Mouse (Mus musculus): Measurements from ENCODE around the gene Spp2. TPM values are rescaled to one million over a fixed set of nuclear protein-coding genes. Genes with fewer than 3 reads are reported as not detected.

Gene Spp2
- polyA plus RNA-seq, 1 experiment from 2014 or later = 0.47 TPM

DNA sequence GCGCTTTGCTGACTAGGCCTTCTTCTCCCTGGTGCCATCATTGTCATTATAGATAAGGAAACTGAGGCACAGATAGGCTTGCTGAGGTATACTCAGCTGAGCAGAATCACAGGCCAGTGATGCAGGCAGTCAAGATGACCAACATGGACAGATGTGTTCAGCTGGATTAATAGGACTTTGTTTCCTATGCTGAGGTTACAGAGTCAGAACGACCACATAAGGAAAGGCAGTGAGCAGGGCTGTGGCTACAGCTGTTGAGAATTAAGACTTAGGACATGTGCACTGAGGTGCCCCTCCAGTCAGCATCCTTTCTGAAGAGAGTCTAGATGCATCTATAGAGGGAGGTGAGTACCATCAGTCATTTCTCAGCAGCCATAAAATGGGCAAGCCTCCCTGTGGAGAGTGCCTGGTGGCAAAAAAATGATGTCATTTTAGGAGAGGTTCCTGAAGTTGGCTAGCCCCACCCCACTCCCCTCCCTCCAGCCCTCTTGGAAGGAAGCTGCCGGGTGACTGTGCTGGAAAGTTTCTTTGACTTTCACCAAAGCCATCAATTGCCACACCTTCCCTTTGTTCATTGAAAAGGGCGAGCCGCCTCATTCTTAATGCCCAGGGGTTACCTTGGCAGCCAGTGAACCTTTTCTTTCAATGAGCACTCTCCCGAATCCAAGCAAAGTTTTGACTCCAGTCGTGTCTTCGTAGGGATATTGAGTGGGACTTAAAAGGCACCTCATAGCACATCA is 59.7 kb downstream of the Spp2 start:
- Histone ChIP-seq H3K4me1 (ENCODE audit: control insufficient read depth, insufficient read depth, low read length) (no peaks in the 10 kb centered on the region), H3K27me3 (ENCODE audit: control insufficient read depth, insufficient read depth, low read length) (no peaks in the 10 kb centered on the region), H3K4me2 (ENCODE audit: low read length) (no peak overlapping the region), H3K4me3 (replicated peaks; ENCODE audit: low read depth, low read length) (no peak overlapping the region), H3K36me3 (ENCODE audit: control insufficient read depth, insufficient read depth, low read length) (no peaks in the 10 kb centered on the region), H3K9ac (replicated peaks; ENCODE audit: low read length) (no peak overlapping the region), H3K27ac (replicated peaks; ENCODE audit: low read depth, low read length) (no peak overlapping the region), H3K9me3 (ENCODE audit: control insufficient read depth, low read length) (no peaks in the 10 kb centered on the region)
- DNase-seq (no peak), ATAC-seq (ENCODE audit: low FRiP score, low TSS enrichment) (no peak)
- 63% methylated on average over 8 of the region's 8 CpGs for WGBS

DNA sequence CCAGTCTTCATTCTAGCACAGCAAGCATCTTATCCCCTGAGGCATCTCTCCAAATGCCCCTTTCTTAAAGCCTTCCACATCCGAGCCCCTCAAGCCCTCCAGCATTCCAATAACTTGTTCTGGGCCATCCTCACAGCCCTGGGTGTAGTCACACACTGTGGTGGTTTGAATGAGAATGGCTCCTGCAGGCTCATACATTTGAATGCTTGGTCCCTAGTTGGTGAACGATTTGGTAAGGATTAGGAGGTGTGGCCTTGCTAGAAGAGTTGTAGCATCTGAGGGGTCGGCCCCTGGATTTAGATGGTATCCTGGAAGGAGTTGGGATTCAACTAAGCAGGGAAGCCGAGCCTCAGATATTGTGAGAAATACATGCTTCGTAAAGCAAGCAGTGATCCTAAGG is 61.1 kb downstream of the Spp2 start:
- Histone ChIP-seq H3K27me3 (ENCODE audit: control insufficient read depth, insufficient read depth, low read length) (no peaks in the 10 kb centered on the region), H3K9me3 (ENCODE audit: control insufficient read depth, low read length) (no peaks in the 10 kb centered on the region), H3K9ac (replicated peaks; ENCODE audit: low read length) (no peak overlapping the region), H3K4me2 (ENCODE audit: low read length) (no peak overlapping the region), H3K36me3 (ENCODE audit: control insufficient read depth, insufficient read depth, low read length) (no peaks in the 10 kb centered on the region), H3K27ac (replicated peaks; ENCODE audit: low read depth, low read length) (no peak overlapping the region), H3K4me3 (replicated peaks; ENCODE audit: low read depth, low read length) (no peak overlapping the region), H3K4me1 (ENCODE audit: control insufficient read depth, insufficient read depth, low read length) (no peaks in the 10 kb centered on the region)
- DNase-seq = no peak
- ATAC-seq (ENCODE audit: low FRiP score, low TSS enrichment) = no peak
- WGBS = 78% methylated on average over 5 of the region's 5 CpGs

DNA sequence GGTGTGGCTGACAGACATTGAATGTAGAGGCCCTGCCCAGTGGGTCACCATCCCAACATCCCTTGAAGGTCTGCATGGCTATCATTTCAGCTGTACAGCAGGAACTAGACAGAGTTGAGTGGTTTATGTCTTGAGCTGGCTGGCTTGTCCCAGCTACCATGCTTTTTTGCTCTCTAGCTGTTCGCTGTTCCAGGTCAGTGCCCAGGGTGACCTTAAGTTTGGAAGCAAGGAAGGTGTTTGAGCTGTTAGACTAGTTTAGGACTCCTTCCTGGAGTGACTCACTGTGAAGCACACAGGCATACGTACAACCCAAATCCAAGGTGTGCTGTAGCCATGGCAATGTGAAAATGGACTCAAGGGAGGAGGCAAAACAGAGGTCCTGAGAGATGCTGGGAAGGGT is 61.6 kb downstream of the Spp2 start:
- H3K36me3 ChIP-seq (ENCODE audit: control insufficient read depth, insufficient read depth, low read length) = no peaks in the 10 kb centered on the region

DNA sequence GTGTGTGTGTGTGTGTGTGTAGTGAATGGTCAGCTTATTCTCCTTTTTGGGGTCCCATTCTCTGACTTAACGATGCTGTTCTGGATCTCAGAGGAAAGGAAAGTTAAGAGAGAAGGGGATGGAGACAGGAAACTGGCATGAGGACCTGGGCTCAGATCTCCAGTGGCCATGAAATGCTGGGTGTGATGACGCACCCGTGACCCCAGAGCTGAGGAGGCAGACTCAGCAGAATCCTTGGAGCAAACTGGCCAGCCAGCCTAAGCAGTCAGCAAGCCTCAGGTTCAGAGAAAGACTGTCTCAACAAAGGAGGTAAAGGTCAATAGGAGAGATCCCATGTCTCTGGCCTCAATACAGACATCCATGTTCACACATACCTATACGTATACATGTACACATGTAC is 63.0 kb downstream of the Spp2 start:
- H3K4me1 ChIP-seq (ENCODE audit: control insufficient read depth, insufficient read depth, low read length) = no peaks in the 10 kb centered on the region
- no peaks in the 10 kb centered on the region for H3K9me3 ChIP-seq (ENCODE audit: control insufficient read depth, low read length)
- no peaks in the 10 kb centered on the region for H3K27me3 ChIP-seq (ENCODE audit: control insufficient read depth, insufficient read depth, low read length)
- H3K9ac ChIP-seq (replicated peaks; ENCODE audit: low read length) = no peak overlapping the region
- no peak overlapping the region for H3K4me3 ChIP-seq (replicated peaks; ENCODE audit: low read depth, low read length)
- 96% methylated on average over 4 of the region's 4 CpGs for WGBS
- ATAC-seq (ENCODE audit: low FRiP score, low TSS enrichment) (no peak), DNase-seq (no peak)
- no peaks in the 10 kb centered on the region for H3K36me3 ChIP-seq (ENCODE audit: control insufficient read depth, insufficient read depth, low read length)
- no peak overlapping the region for H3K27ac ChIP-seq (replicated peaks; ENCODE audit: low read depth, low read length)
- no peak overlapping the region for H3K4me2 ChIP-seq (ENCODE audit: low read length)

More for the DNA sequence above, 61.6 kb downstream of the Spp2 start:
- H3K4me3 ChIP-seq (replicated peaks; ENCODE audit: low read depth, low read length) = no peak overlapping the region
- WGBS = 94% methylated on average over 2 of the region's 2 CpGs
- H3K9me3 ChIP-seq (ENCODE audit: control insufficient read depth, low read length) = no peaks in the 10 kb centered on the region
- no peak overlapping the region for H3K4me2 ChIP-seq (ENCODE audit: low read length)
- no peak overlapping the region for H3K27ac ChIP-seq (replicated peaks; ENCODE audit: low read depth, low read length)
- no peak overlapping the region for H3K9ac ChIP-seq (replicated peaks; ENCODE audit: low read length)
- ATAC-seq (ENCODE audit: low FRiP score, low TSS enrichment) = no peak
- H3K27me3 ChIP-seq (ENCODE audit: control insufficient read depth, insufficient read depth, low read length) = no peaks in the 10 kb centered on the region
- no peak for DNase-seq
- H3K4me1 ChIP-seq (ENCODE audit: control insufficient read depth, insufficient read depth, low read length) = no peaks in the 10 kb centered on the region

DNA sequence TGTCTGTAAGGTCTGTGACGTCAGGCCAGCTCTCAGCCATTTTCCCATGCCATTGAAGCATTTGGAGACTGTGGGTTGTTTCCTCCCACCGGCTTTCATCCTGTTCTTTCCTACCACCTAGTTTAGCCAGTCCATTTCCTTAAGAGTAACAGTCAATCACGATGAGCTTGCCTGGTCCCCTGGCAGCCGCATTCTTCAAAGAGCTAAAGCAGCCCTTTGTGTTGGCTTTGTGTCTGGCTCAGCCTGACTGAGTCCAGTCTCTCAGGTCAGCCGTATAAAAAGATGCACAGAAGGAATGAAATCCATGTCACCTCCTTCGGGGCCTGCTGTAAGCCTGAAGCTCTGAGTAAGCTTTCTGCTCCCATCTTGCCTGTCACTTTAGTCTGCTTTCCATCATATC is 65.5 kb downstream of the Spp2 start:
- ATAC-seq (ENCODE audit: low FRiP score, low TSS enrichment) = no peak
- H3K4me1 ChIP-seq (ENCODE audit: control insufficient read depth, insufficient read depth, low read length) = no peaks in the 10 kb centered on the region
- H3K27ac ChIP-seq (replicated peaks; ENCODE audit: low read depth, low read length) = 0 out of 2 replicates have a peak overlapping the region, but pooled peaks have one; percentile 33
- DNase-seq = peak; percentile 48
- H3K4me3 ChIP-seq (replicated peaks; ENCODE audit: low read depth, low read length) = no peak overlapping the region
- no peaks in the 10 kb centered on the region for H3K9me3 ChIP-seq (ENCODE audit: control insufficient read depth, low read length)
- WGBS = 5% methylated on average over 6 of the region's 6 CpGs
- no peaks in the 10 kb centered on the region for H3K36me3 ChIP-seq (ENCODE audit: control insufficient read depth, insufficient read depth, low read length)
- no peak overlapping the region for H3K4me2 ChIP-seq (ENCODE audit: low read length)
- no peak overlapping the region for H3K9ac ChIP-seq (replicated peaks; ENCODE audit: low read length)
- H3K27me3 ChIP-seq (ENCODE audit: control insufficient read depth, insufficient read depth, low read length) = no peaks in the 10 kb centered on the region

DNA sequence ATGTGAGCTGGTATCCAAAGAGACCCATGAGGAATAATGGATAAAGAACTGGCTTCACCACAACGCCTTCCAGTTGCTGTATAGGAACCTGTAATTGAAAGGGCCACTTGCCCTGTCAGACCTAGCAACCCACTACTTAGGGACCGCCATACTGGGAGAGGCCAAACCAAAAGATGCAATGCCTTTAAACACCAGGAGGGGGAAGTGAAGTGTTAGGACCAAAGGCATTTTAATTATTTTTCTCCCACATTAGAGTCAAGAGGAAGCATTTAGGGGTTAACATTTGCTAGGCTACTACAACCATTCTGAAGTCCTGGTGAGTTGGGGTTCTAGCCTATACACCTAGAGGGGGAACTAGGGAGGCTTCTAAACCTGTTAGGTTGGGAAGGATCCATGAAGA is 67.1 kb downstream of the Spp2 start:
- Histone ChIP-seq H3K4me2 (ENCODE audit: low read length) (no peak overlapping the region), H3K9me3 (ENCODE audit: control insufficient read depth, low read length) (no peaks in the 10 kb centered on the region), H3K9ac (replicated peaks; ENCODE audit: low read length) (no peak overlapping the region), H3K27me3 (ENCODE audit: control insufficient read depth, insufficient read depth, low read length) (no peaks in the 10 kb centered on the region), H3K36me3 (ENCODE audit: control insufficient read depth, insufficient read depth, low read length) (no peaks in the 10 kb centered on the region), H3K4me3 (replicated peaks; ENCODE audit: low read depth, low read length) (no peak overlapping the region), H3K4me1 (ENCODE audit: control insufficient read depth, insufficient read depth, low read length) (0 out of 2 replicates have a peak, but pooled peaks cover 10% of the 10 kb centered on the region), H3K27ac (replicated peaks; ENCODE audit: low read depth, low read length) (no peak overlapping the region)
- ATAC-seq (ENCODE audit: low FRiP score, low TSS enrichment) (no peak), DNase-seq (no peak)
- WGBS = 75% methylated on average over 2 of the region's 2 CpGs

DNA sequence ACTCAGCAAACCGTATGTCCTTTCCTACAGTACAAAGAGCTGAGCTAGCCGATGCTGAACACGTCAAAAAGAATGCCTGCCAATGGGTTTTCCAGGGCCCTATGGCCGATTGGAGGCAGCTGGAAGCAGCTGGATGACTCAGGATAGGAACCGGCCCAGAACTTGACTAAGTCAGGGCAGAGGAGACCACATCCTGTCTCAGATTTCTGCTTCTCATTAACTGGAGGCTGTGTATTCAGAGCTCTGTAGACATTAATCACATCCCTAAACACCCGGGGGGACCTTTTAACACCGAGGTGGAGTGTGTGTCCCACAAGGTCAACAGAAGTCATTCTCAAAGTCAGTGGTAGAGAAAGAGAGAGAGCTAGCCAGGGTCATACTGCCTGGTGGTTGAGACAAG is 67.8 kb downstream of the Spp2 start:
- no peak overlapping the region for H3K4me3 ChIP-seq (replicated peaks; ENCODE audit: low read depth, low read length)
- H3K36me3 ChIP-seq (ENCODE audit: control insufficient read depth, insufficient read depth, low read length) = no peaks in the 10 kb centered on the region
- no peaks in the 10 kb centered on the region for H3K9me3 ChIP-seq (ENCODE audit: control insufficient read depth, low read length)
- no peak overlapping the region for H3K9ac ChIP-seq (replicated peaks; ENCODE audit: low read length)
- ATAC-seq (ENCODE audit: low FRiP score, low TSS enrichment) = no peak
- DNase-seq = no peak
- H3K4me1 ChIP-seq (ENCODE audit: control insufficient read depth, insufficient read depth, low read length) = 0 out of 2 replicates have a peak, but pooled peaks cover 10% of the 10 kb centered on the region
- 77% methylated on average over 7 of the region's 7 CpGs for WGBS
- no peak overlapping the region for H3K27ac ChIP-seq (replicated peaks; ENCODE audit: low read depth, low read length)
- H3K27me3 ChIP-seq (ENCODE audit: control insufficient read depth, insufficient read depth, low read length) = no peaks in the 10 kb centered on the region
- H3K4me2 ChIP-seq (ENCODE audit: low read length) = no peak overlapping the region

DNA sequence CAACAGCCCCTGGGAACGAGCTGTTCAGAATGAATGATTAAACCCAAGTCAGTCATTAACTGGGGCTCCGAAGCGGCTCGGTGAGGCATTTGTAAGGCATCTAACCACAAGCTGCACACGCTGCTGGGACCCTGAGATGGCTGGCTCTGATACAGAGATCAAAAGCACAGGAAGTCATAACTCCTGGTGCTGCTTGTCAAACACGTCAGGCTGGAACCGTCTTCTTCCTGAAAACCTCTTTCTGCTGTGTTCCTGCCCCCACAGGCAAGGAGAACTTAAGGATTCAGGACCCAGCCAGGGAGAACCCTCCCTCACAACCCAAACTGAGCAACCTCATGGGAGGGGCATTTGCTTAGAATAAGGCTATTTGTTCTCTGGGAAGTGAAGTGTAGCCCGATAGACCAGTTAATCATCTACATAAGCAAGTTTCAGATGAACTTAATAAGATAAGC is 68.8 kb downstream of the Spp2 start:
- no peak for DNase-seq
- Histone ChIP-seq H3K27ac (replicated peaks; ENCODE audit: low read depth, low read length) (no peak overlapping the region), H3K36me3 (ENCODE audit: control insufficient read depth, insufficient read depth, low read length) (no peaks in the 10 kb centered on the region), H3K27me3 (ENCODE audit: control insufficient read depth, insufficient read depth, low read length) (no peaks in the 10 kb centered on the region), H3K4me3 (replicated peaks; ENCODE audit: low read depth, low read length) (no peak overlapping the region), H3K4me2 (ENCODE audit: low read length) (no peak overlapping the region), H3K9ac (replicated peaks; ENCODE audit: low read length) (no peak overlapping the region), H3K9me3 (ENCODE audit: control insufficient read depth, low read length) (no peaks in the 10 kb centered on the region), H3K4me1 (ENCODE audit: control insufficient read depth, insufficient read depth, low read length) (0 out of 2 replicates have a peak, but pooled peaks cover 10% of the 10 kb centered on the region)
- WGBS = 43% methylated on average over 8 of the region's 8 CpGs
- ATAC-seq (ENCODE audit: low FRiP score, low TSS enrichment) = no peak
